Mouse (Mus musculus): Measurements from ENCODE around the gene Pax2.

Gene Pax2

DNA sequence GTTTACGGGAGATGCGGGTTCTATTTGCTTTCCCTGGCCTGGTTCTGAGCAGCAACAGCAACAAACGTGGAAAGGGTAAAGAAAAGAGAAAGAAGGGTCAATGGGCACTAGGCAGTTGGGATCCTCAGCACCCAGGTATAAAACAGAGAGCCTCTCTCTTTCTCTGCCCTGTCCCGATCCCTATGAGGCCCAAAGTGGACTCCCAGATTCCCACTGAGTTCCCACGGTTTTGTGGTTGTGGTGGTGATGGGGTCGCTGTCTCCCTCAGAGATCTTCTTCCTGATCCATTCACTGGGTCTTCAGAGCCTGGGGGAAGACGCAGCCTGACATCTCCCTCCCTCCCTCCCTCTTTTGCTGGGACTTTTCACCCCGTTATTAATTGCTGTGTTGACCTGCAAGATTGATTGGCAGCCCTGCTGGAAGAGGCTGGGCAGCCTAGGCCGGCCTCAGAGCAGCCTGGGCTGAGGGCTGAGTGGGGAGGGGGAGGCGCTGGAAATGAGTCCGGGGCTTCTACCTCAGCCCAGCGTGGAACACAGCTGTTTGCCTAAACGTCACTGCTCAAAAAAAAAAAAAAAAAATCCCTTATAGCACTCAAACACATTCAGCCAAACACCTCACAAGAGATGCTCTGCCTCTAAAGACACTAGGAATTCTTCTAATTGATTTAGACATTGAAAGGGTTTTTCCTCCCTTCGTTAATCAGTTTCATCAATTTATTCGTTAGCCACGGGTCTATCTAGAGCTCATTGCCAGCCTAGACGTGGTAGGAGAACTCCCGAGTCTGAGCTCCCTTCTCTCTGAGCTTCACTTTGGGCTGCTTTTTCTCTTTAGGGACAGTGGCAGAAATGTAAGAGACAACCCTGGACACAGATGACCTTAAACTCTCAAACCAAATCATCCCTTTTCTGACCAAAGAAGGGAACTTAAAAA, 6.5 kb upstream of the Pax2 start:
- DNase-seq (ENCODE audit: low spot score in 2 of 2), result no peak

DNA sequence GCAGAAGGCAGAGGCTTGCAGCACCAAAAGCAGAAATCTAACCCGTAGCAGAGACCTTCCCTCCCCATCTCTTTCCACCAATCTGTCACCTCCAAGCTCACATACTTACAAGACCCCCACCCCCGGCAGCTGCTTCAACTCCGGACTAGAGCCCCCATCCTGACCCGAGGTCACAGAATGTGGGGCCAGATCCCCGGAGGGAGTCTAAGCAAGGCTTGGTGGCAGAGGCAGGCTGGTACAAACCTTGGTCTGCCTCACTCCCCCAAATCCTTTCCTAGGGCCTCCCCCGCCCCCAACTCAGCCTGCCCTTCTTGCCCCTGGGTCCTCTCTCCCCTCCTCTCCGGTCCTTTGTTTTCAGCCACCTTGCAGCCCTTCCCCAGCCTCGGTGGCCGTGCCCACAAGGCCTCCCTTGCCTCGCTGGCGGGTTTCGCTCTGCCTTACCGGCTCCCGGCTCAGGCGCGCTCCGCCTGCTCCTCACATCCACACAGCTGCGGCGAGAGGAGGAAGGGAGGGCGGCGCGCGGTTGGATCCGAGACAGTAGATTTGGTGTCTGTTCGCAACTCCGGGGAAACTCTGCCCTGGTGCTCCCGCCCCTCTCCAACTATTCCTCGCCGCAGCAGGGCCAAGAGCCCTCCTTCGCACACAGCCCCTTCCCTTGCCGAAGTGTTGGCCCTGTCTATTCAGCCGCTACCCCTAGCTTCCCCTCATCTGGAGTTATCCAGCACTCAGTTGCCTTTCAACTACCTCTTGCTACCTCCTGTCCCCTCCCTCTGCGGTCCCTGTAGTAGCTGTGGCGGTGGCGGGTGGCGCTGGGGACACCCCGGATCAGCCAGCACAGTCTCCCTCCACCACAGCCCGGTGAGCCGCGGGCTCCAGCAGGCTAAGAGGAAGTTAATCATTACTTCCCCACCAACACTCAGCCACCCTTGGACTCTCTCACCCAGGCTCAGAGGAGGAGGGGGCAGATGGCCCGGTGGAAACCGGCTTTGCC, 5.5 kb upstream of the Pax2 start:
- DNase-seq (ENCODE audit: low spot score in 2 of 2), result no peak

- no peak for DNase-seq (ENCODE audit: low spot score in 2 of 2)
These were observed 4.8 kb upstream of the Pax2 start for GRCm38 (mm10) chr19:44751042-44751441.

DNA sequence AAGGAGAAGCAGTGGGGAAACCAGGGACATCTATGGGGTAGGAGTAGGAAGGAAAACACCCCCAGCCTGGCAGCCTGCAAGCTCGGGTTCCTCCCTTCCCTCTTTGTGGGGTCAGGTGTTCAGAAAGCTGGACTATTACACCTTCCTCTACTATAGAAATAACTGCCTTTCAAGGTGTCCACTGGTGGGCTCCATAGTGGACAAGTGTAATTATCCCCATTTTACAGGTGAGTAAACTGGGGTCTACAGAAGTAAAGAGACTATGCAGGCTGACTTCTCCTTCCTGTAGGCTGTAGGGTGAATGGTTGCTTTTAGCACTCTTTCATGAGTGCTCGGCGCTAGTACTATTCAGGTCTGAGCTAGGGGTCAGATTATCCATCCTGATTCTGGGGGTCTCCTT, 4.3 kb upstream of the Pax2 start:
- no peak for DNase-seq (ENCODE audit: low spot score in 2 of 2)

GRCm38 (mm10) chr19:44752056-44752940, 3.5 kb upstream of the Pax2 start:
- DNase-seq (ENCODE audit: low spot score in 2 of 2), result no peak

DNA sequence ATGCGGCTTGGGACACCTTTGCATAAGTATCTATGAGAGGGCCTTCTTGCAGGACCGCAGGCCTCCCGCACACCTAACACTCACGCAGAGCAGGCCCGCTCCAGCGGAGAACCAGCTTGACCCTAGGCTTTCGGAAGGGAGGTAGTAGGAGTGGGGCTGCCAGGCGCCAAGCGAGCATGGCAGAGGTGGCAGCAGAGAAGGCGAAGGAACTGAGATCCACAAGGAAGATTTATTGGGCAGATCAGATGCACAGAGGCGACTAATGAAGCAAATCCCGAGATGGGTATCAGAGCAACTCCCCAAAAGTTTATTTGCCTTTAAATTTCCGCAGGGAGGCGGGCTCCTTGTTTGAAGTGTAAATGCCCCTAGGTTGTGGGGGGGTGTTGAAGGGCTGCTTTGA, 2.5 kb upstream of the Pax2 start:
- DNase-seq (ENCODE audit: low spot score in 2 of 2), result no peak

- DNase-seq (ENCODE audit: low spot score in 2 of 2), result peak in 1 of 2 experiments; percentile 62
These were observed 1.1 kb upstream of the Pax2 start for GRCm38 (mm10) chr19:44754461-44755377.

DNA sequence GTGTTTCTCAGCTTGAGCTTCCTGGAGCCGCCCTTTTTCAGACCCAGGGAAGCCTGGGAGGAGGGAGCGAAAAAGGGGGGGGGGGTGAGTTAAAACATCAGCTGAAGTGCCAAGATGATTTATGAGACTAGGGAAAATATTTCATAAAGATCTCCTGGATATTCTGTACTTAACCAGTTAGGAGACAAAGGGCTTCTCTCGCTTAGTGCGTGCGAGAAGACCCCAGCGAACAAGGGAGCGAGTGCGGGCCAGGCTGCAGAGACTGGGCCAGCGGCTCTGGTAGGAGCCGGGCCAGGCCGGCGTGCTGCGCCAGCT, 510 bp upstream of the Pax2 start:
- DNase-seq (ENCODE audit: low spot score in 2 of 2), result no peak

DNA sequence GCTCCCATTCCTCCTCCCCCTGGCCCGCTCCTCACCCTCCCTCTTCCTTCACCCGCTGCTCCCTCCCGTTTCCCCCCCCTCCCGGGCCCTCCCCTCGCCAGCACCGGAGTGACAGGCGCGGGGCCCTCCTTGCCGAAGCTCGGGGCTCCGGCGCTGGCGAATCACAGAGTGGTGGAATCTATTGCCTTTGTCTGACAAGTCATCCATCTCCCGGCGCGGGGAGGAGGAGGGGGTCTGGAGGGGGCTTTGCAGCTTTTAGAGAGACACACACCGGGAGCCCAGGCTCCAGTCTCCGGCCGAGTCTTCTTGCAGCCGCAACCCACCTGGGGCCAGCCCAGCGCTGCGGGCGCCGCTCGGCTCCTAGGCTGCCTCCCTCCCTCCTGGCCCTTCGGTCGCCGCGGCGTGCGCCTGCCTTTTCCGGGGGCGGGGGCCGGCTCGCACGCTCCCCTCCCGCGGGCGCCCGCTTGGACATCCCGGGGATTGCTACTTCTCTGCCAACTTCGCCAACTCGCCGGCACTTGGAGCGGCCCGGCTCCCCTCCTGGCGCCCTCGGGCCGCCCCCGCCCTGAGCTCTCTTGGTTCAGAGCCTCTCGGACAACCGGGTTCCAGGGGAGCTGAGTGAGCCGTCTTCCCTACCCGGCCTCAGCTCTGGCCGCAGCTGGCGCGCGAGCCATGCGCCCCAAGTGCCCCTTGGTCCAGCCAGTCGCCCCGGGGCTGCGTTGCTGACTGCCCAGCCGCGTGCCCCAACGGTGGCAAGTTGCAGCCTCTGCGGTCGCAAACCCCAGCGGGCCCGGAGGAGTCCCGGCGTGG, 781 bp downstream of the Pax2 start:
- no peak for DNase-seq (ENCODE audit: low spot score in 2 of 2)

GRCm38 (mm10) chr19:44757231-44757871, 1.5 kb downstream of the Pax2 start:
- DNase-seq (ENCODE audit: low spot score in 2 of 2), result no peak

GRCm38 (mm10) chr19:44758846-44759245, 3.0 kb downstream of the Pax2 start:
- DNase-seq (ENCODE audit: low spot score in 2 of 2), result no peak

GRCm38 (mm10) chr19:44759531-44760118, 3.8 kb downstream of the Pax2 start:
- DNase-seq (ENCODE audit: low spot score in 2 of 2), result no peak

DNA sequence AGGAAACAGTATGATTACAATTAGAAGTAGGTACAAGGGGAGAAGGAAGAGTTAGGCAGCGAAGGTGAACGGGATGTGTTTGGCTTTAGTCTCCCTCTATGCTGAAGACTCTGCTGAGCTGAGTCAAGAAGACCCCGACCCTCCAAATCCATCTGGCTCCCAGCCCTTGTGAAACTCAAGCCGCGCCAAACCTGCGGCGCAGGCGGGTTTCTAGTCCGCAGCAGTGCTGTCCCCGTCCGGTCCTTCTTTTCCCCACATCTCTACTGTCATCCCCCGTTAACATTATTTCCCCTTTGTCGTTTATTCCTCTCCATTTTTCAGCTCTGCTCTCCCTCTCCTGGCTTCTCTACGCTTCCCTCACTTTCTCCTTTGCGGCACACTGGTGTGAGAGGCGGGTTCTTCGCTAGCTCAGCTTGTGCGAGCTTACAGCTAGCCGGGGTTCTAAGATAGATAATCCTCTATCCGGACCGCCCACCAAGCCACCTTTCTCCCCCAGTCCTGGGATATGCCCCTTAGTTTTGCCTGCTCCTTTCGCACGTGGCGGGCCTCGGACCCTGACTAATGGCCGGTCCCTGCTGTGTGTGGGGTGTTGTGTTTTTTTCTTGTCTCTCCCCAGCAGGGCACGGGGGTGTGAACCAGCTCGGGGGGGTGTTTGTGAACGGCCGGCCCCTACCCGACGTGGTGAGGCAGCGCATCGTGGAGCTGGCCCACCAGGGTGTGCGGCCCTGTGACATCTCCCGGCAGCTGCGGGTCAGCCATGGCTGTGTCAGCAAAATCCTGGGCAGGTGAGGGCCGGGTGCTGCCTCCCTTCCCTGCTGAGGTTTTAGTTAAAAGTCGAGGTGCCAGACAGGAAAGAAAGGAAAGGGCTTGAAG, 4.7 kb downstream of the Pax2 start:
- no peak for DNase-seq (ENCODE audit: low spot score in 2 of 2)

DNA sequence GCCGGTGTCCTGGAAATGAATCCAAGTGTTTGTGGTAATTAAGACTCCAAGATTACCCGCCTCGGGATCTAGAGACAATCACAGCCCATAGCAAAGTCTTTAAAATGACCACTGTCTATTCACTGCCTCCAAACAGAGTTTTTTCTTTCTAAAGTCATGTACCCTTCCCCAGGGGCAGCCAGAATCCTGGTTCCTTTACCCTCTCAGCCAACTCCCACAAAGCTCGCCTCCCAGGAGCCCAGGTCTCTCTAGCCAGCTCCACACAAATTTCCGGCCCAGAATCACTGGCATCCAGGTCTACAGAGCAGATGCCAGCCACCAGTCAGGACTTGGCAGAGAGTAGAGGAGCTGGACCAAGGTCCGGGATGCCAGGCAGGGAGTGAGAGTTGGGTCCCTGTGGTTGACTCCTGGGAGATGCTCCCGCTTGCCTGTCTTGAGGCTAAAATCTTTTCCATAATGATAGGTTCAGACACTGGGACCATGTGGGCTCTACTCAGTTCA, 6.3 kb downstream of the Pax2 start:
- no peak for DNase-seq (ENCODE audit: low spot score in 2 of 2)

GRCm38 (mm10) chr19:44770268-44771050, 14.6 kb downstream of the Pax2 start:
- no peak for DNase-seq (ENCODE audit: low spot score in 2 of 2)

DNA sequence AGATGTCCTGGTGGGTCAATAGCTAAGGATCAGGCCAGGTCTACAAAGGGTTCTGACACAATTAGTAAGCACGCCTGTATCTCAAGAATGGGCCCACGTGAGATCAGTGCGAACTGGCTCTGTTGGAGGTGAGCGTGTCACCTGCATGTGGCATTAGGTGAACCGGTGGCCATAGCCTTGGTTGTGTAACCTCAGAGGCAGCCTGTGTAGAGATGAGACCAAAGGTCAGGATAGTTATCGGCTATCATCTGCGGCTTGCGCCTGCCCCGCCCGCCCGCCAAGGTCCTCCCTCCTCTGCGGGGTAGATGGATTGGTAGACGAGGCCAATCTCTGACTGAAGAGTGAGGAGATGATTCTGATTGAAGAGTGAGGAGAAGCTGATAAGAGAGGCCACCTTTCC, 15.7 kb downstream of the Pax2 start:
- DNase-seq (ENCODE audit: low spot score in 2 of 2), result no peak

DNA sequence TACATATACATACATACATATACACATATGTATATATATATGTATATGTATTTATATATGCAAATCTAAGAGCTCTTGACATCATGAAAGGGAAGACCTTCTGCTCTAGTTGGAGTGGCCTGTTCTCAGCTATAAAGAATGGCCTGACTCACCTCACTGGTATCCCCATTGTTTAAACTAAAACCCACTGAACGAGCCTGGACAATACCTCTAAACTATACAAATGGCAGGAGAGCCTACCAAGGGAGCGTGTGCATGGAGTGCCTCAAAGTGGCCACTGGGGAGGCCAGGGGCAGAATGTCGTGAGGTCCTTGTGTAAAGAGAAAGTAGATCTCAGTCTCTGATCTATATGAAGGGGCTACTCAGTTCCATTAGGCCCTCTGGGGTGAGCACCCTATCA, 26.1 kb downstream of the Pax2 start:
- DNase-seq (ENCODE audit: low spot score in 2 of 2), result no peak
